Mouse (Mus musculus): ENCODE measurements at regions not wholly inside any gene's neighbourhood (a gene's known extent, or its start where the extent isn't known, plus 50 kb on each side); places are given as distances from the start of the nearest gene placed in this dataset.

- no peak for DNase-seq
These were observed 152.6 kb upstream of the Api5 start for GRCm38 (mm10) chr2:94590494-94590893.

GRCm38 (mm10) chr2:94587255-94587654 lies 149.3 kb upstream of the Api5 start:
- DNase-seq = no peak

GRCm38 (mm10) chr2:94571646-94572045 lies 133.7 kb upstream of the Api5 start:
- no peak for DNase-seq

DNA sequence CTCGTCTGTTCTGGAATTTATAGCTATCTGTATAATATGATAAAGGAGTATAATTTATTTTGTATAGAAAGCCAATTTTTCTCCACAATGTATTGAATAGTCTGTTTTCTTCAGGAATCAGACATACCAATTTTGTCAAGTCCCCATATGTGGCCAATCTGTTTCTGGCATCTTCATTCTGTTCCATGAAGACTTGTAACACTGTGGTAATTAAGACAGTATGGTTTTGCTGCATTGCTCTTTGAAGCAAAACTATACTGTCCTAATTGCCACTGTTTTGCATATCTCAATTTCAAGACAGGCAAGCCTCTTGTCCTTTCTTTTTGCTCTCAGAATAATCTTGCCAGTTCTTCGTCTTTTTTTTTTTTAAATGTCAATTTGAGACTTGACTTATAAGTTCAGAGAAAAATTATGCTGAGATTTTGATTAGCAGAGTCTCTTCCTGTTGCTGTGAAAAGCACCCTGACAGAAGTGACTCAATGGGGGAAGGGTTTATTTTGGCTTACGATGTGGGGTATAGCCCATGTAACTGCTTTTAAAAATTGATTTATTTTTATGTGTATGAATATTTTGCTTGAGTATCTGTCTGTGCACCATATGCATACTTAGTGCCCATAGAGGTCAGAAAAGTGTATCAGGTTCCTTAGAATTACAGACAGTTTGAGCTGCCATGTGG lies 103.4 kb upstream of the Api5 start:
- DNase-seq = no peak

DNA sequence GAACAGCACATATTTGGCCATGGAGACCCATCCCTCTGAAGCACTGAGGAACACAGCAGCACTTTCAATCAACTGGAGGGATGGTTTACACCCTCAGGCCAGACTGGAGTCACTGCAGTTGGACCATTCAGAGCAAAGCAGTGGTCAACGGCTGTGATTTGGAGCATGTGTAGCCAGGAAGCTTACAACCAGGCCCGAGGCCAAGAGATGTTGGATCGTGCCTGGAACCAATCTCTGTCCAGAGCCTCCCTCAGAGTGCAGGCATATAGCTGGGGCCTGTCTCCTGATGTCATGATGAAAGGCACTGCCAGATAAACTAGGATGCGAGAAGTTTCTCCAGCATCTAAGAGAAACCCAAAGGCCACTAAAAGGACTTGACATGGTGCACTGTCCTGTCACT lies 98.7 kb upstream of the Api5 start:
- DNase-seq = peak; percentile 13 to 22

DNA sequence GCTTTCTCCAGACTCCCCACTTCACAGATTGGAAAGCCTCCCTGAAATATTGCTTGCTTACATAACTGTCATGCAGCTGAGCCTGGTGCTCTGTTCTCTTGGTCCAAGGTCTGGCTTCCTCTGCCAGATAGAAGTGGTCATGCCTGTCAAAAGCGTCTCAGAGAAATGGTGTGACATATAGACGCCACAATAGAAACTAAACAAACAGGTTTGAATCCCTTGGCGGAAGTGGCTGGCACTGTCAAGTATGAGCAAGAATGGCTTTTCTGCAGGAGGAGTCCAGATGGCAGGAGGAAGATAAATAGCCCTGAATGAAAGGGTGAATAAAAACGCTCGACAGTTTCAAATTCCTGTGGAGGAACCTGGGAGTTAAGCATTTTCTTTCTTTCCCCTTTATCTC lies 93.2 kb upstream of the Api5 start:
- DNase-seq = peak; percentile 24 to 61

- DNase-seq = no peak
These were observed 86.6 kb upstream of the Api5 start for GRCm38 (mm10) chr2:94524536-94524935.

DNA sequence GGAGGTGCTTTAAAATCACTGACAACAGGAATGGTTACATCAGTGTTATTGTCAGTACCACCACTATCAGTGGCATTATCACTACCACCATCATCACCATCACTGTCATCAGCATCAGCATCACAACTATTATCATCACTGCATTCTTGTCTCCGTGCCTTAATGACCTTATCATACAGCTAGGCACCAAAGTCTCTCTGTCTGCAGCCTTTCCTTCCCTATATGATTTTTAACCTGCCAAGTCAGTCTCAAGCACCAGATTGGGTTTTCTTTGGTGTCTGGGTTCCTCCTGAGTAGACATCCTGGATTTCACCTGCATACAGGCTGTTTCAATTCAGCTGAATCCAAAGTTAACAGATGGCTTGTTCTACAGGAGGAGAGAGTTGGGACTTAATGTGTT lies 78.9 kb upstream of the Api5 start:
- DNase-seq = peak; percentile 20 to 65

DNA sequence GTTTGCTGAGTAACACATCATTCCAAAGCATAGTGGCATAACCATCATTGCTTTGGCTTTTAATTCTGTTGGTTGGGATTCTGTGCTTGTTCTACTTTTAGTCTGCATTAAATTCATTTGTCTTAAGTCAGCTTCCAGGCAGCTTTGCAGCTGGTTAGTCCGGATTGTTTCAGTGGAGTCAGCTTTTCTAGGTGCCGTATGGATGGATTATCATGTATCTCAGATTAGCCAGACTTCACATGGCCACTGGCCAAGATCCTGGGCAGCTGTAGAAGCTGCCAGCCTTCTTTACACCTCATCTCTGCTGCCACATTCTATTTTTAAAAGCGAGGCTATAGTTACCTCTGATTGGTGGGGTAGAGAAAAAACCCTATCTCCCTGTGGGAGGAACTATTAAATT lies 74.1 kb upstream of the Api5 start:
- peak in 1 of 2 experiments; percentile 16 for DNase-seq

DNA sequence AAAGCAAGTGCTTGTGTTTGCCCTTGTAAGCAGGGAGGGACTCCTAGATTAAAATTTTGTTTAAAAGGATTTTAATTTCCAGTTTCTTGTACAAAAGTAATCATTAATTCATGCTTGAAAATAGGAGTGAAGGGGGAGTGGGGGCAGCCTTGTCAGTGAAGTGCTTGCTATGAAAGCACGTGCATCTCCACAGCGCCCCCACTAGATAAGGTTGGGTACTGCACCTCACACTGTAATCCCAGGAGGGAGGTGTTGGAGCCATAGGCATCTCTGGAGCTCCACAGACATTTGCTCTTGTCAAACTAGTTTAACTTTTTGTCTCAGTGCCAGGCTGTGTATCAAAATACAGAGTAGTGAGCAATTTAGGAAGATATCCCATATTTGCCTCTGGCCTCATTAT lies 62.7 kb upstream of the Api5 start:
- no peak for DNase-seq

DNA sequence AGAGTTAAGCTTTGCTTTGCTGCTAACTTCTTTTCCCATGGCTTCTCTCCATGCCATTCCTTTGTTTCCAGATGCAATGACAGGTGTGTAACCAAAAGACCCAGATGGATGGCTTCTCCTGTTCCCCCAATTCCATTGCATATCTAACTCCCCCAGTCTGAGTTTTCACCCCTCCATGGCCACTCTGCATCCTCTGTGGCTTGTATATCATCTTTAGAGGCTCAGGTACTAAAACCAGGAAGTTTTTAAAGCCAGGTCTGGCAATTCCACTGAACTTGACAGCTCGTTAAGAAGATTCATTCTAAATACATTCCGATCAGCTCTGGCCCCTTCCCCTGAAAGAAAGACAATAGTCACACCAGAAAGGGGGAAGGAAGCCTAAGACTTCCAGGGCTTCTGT lies 60.6 kb upstream of the Api5 start:
- DNase-seq = no peak
